Mouse (Mus musculus) ES-Bruce4 (cell line): ENCODE data around the gene Fbxl21. TPM values are rescaled to one million over a fixed set of nuclear protein-coding genes. Genes with fewer than 3 reads are reported as not detected.

Experiments used
- H3K27ac ChIP-seq: 2 replicates; pipeline ENCODE4 v1.5.1; 2012; ENCODE audit warnings: low read length, inconsistent platforms; ENCODE audit not compliant: insufficient read depth
- H3K27me3 ChIP-seq: 2 replicates; pipeline ENCODE4 v1.6.1; 2012; ENCODE audit warnings: mild to moderate bottlenecking, low read length, inconsistent platforms; ENCODE audit not compliant: control insufficient read depth, poor library complexity, insufficient read depth, severe bottlenecking
- H3K36me3 ChIP-seq: 2 replicates; pipeline ENCODE4 v1.6.1; 2012; ENCODE audit warnings: inconsistent platforms, mild to moderate bottlenecking, low read length, moderate library complexity; ENCODE audit not compliant: control insufficient read depth, poor library complexity, insufficient read depth, severe bottlenecking
- H3K4me1 ChIP-seq: one replicate; pipeline ENCODE4 v1.8.1; 2011; ENCODE audit warnings: low read length; ENCODE audit not compliant: control insufficient read depth, insufficient read depth
- H3K4me3 ChIP-seq: 2 replicates; pipeline ENCODE4 v1.5.1; 2011; ENCODE audit warnings: low read depth, mild to moderate bottlenecking, low read length
- H3K9ac ChIP-seq: 2 replicates; pipeline ENCODE4 v1.6.1; 2012; ENCODE audit warnings: low read depth, mild to moderate bottlenecking, inconsistent platforms; ENCODE audit not compliant: poor library complexity, severe bottlenecking
- H3K9me3 ChIP-seq: replicated peaks from 2 replicates; pipeline ENCODE4 v1.6.1; 2012; ENCODE audit warnings: mild to moderate bottlenecking, low read length, inconsistent platforms; ENCODE audit not compliant: control insufficient read depth, poor library complexity, insufficient read depth, severe bottlenecking
- CTCF ChIP-seq: IDR thresholded peaks from one replicate; pipeline ENCODE4 v1.8.1; 2011; ENCODE audit warnings: low read depth, low read length
- EP300 ChIP-seq: IDR thresholded peaks from 2 replicates; pipeline ENCODE4 v1.6.1; 2011; ENCODE audit warnings: low read depth, low read length; ENCODE audit not compliant: insufficient read depth
- POLR2A ChIP-seq: IDR thresholded peaks from one replicate; pipeline ENCODE4 v1.8.1; 2011; ENCODE audit warnings: low read length; ENCODE audit not compliant: insufficient read depth
- polyA plus RNA-seq: library from polyadenylated mRNA; stranded (reverse); fragments of >200 nt; gene quantifications from 2 replicates; pipeline ENCODE4 v1.2.4, GENCODE M21; 2011; ENCODE audit warnings: low read depth; ENCODE audit not compliant: missing spikeins, insufficient read depth, insufficient read length

Gene Fbxl21
- polyA plus RNA-seq, 1 experiment: 2.7 TPM

DNA sequence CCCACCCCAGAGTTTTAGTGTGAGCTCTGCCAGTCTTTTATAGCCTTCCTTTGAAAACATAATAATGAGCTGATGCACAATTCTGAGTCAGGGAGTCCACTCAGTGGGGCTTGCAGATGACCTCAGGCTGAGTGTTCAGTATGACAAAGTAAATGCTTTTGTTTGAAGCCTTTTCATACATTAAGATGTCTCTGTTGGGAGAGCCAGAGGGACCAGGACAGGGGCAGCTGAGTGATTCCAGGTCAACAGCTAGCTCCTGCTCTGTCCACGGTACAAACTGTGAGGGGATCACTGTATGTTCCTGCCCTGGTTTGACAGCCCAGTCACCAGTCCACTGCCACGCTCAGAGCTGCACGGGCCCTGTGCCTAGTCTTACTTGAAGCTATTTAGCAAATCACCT lies 60.4 kb downstream of the Fbxl21 start:
- Histone ChIP-seq H3K36me3 (no peaks in the 10 kb centered on the region), H3K27me3 (no peaks in the 10 kb centered on the region), H3K27ac (no peak overlapping the region), H3K4me1 (peaks cover 6% of the 10 kb centered on the region), H3K9me3 (no peaks in the 10 kb centered on the region), H3K4me3 (no peak overlapping the region), H3K9ac (no peak overlapping the region)
- TF ChIP-seq POLR2A: no peak
- TF ChIP-seq CTCF: no peak
- no peak for TF ChIP-seq EP300

DNA sequence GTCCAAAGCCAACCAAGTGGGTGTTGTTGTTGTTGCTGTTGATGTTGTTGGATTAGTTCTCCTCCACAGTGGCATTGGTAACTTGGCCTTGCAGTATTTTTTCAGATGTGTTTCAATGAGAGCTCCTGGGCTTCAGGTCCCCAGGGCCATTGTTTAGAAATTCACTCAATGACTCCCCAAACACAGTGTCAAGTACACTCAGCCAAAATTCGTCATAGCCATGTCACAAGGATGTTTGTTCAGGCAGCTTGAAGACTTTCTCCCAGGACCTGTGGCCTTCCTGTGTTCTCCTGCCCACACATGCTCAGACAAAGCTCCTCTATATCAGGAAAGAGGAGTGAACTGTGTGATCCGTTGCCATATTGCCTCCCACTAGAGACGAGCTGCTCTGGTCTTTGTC lies 63.8 kb downstream of the Fbxl21 start:
- TF ChIP-seq POLR2A: no peak
- no peak overlapping the region for H3K27ac ChIP-seq

More for the DNA sequence above, 63.8 kb downstream of the Fbxl21 start:
- H3K9me3 ChIP-seq: no peaks in the 10 kb centered on the region
- H3K27me3 ChIP-seq: no peaks in the 10 kb centered on the region
- H3K4me3 ChIP-seq: no peak overlapping the region
- no peak overlapping the region for H3K9ac ChIP-seq
- peaks cover 4% of the 10 kb centered on the region for H3K4me1 ChIP-seq
- H3K36me3 ChIP-seq: no peaks in the 10 kb centered on the region

Other genes starting within 250 kb of the Fbxl21 start
- 2.3 and 3.3 TPM in 2 replicates for gene Cxcl14, start 225.9 kb upstream of the Fbxl21 start, polyA plus RNA-seq
- not detected in 2 replicates for gene Gm3045, start 95.9 kb upstream of the Fbxl21 start, polyA plus RNA-seq
- gene Slc25a48, start 84.1 kb upstream of the Fbxl21 start, polyA plus RNA-seq: 0.20 and 0.42 TPM in 2 replicates
- not detected in 2 replicates for gene Il9, start 40.2 kb upstream of the Fbxl21 start, polyA plus RNA-seq
- not detected in 2 replicates for gene Lect2, start 26.0 kb downstream of the Fbxl21 start, polyA plus RNA-seq
- 1.0 and 1.9 TPM in 2 replicates for gene Tgfbi, start 87.1 kb downstream of the Fbxl21 start, polyA plus RNA-seq
- 27.1 and 34.2 TPM in 2 replicates for gene Smad5, start 180.5 kb downstream of the Fbxl21 start, polyA plus RNA-seq
- gene Gm45623, start 231.4 kb downstream of the Fbxl21 start, polyA plus RNA-seq: not detected in 2 replicates